Mouse (Mus musculus): ENCODE data around the gene Rnf220.

GRCm38 (mm10) chr4:117296849-117297593 lies 199.8 kb downstream of the Rnf220 start:
- no peak for TF ChIP-seq POLR2A (IDR thresholded peaks at IDR 0.05; ENCODE audit: low read depth, low read length)
- TF ChIP-seq CTCF (IDR thresholded peaks at IDR 0.05; ENCODE audit: borderline replicate concordance, insufficient read depth, low read length): no peak

All from embryonic fibroblast, embryonic 13.5 days (primary cell).